Mouse (Mus musculus): ENCODE measurements around the gene Mrpl51.

DNA sequence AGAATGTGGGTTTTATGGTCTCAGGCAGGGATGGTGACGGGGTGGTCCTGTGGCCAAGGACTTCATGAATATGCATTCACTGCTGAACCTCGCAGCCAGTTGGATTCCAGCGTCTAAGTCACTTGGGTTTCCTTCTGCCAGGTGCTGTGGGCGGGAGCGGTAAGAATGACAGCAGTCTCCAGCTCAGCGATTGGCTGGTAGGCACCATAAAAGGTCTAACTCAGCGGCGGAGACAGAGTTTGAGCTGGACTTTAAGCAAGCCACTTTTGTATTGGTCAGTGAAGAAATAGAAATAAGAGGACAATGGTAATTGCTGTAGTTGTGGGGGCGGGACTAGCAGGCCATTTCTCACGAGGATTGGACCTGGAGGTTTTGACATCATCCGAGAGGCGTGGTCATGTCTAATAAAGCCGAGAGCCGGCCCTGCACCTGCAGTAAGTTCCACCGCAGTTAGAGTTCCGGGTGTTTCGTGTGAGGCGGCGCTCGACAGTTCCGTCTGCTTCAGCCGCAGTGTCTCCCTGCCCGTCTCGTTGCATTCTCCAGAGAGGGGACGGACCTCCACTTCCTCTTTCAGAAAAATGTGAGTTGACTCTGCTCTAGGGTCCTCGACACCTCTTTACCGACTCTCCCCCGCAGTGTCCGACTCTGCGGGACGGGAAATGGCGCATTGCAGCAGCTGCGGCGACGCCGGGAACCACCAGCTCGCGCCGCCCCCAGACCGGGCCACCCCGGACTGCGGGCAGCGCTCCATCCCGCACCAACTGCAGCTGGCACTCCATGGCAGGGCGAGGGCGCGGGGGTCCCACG lies 23.8 kb downstream of the Mrpl51 start, which contains the start of gene Vamp1:
- TF ChIP-seq POLR2A (IDR thresholded peaks at IDR 0.05; ENCODE audit: extremely low read depth, insufficient read depth, low read length) (peak; percentile 99), CTCF (IDR thresholded peaks at IDR 0.05; ENCODE audit: low read depth, low read length) (no peak)

Data from liver, adult 2 months (tissue).